In genomic region chr7:44847772-44848171, GRCm38 (mm10) we compare ENCODE assay signal across 8 mouse cellular contexts. TPM values are rescaled to one million over a fixed set of nuclear protein-coding genes. Genes with fewer than 3 reads are reported as not detected.
DNase-seq lines count a peak whose midpoint lies in the region; ATAC-seq lines count a peak whose summit lies in the region.

No protein-coding gene starts in this region.

- no peaks in the 10 kb centered on the region for H3K9me3 ChIP-seq in neural tube, embryonic 11.5 days (ENCODE audit: control insufficient read depth, low read length)
- no peaks in the 10 kb centered on the region for H3K9me3 ChIP-seq in limb, embryonic 13.5 days
- no peaks in the 10 kb centered on the region for H3K9me3 ChIP-seq in stomach, embryonic 16.5 days (replicated peaks; ENCODE audit: control insufficient read depth, low read length)

- DNase-seq in cerebellum, adult 11-12 months = peak; percentile 72
- DNase-seq in cerebellum, postnatal 10 days = no peak
- no peak for DNase-seq in neural tube, embryonic 11.5 days (ENCODE audit: low spot score)
- DNase-seq in neural tube, embryonic 10.5 days (ENCODE audit: extremely low spot score, low spot score) = no peak
- DNase-seq in B cell, adult 2 months = no peak
- DNase-seq in embryo, embryonic 9.5 days (ENCODE audit: extremely low spot score) = no peak

- H3K4me3 ChIP-seq in neural tube, embryonic 11.5 days (ENCODE audit: low read depth, low read length) = peak overlapping the region; percentile 85
- H3K4me3 ChIP-seq in limb, embryonic 13.5 days = peak overlapping the region; percentile 79
- peak overlapping the region; percentile 66 for H3K4me3 ChIP-seq in stomach, embryonic 16.5 days (replicated peaks; ENCODE audit: low read length)

- no peak overlapping the region; the same call in 1 of the 2 replicates for H3K9ac ChIP-seq in neural tube, embryonic 11.5 days (ENCODE audit: low read length)
- H3K9ac ChIP-seq in limb, embryonic 13.5 days = peak overlapping the region; percentile 64
- peak overlapping the region; percentile 71 for H3K9ac ChIP-seq in stomach, embryonic 16.5 days (ENCODE audit: low read length)

- no peak overlapping the region for H3K27ac ChIP-seq in neural tube, embryonic 11.5 days (ENCODE audit: low read depth, low read length)
- no peak overlapping the region for H3K27ac ChIP-seq in limb, embryonic 13.5 days
- H3K27ac ChIP-seq in stomach, embryonic 16.5 days (ENCODE audit: low read length) = peak overlapping the region; percentile 97; the same call in 1 of the 2 replicates

- H3K36me3 ChIP-seq in neural tube, embryonic 11.5 days (ENCODE audit: control insufficient read depth, insufficient read depth, low read length) = peaks cover 6% of the 10 kb centered on the region
- H3K36me3 ChIP-seq in limb, embryonic 13.5 days = peaks cover 52% of the 10 kb centered on the region
- H3K36me3 ChIP-seq in stomach, embryonic 16.5 days (ENCODE audit: control insufficient read depth, insufficient read depth, low read length) = peaks cover 17% of the 10 kb centered on the region

- peak overlapping the region; percentile 91 for H3K4me2 ChIP-seq in neural tube, embryonic 11.5 days (ENCODE audit: low read depth)
- H3K4me2 ChIP-seq in limb, embryonic 13.5 days (replicated peaks) = peak overlapping the region; percentile 94
- H3K4me2 ChIP-seq in stomach, embryonic 16.5 days (ENCODE audit: low read depth, low read length) = peak overlapping the region; percentile 93

- WGBS in neural tube, embryonic 11.5 days = 81% methylated on average over 5 of the region's 5 CpGs
- WGBS in limb, embryonic 13.5 days = 70% methylated on average over 5 of the region's 5 CpGs
- WGBS in stomach, embryonic 16.5 days = 61% methylated on average over 5 of the region's 5 CpGs

- no peaks in the 10 kb centered on the region for H3K27me3 ChIP-seq in neural tube, embryonic 11.5 days (ENCODE audit: control insufficient read depth, insufficient read depth, low read length)
- no peaks in the 10 kb centered on the region for H3K27me3 ChIP-seq in limb, embryonic 13.5 days
- H3K27me3 ChIP-seq in stomach, embryonic 16.5 days (ENCODE audit: control insufficient read depth, insufficient read depth, low read length) = no peaks in the 10 kb centered on the region

- ATAC-seq in neural tube, embryonic 11.5 days (ENCODE audit: insufficient read depth, low FRiP score, low TSS enrichment) = no peak
- no peak for ATAC-seq in limb, embryonic 13.5 days (ENCODE audit: low FRiP score, low read depth)
- no peak for ATAC-seq in stomach, embryonic 16.5 days (ENCODE audit: insufficient read depth, low FRiP score)

- H3K4me1 ChIP-seq in neural tube, embryonic 11.5 days (ENCODE audit: control insufficient read depth, insufficient read depth, low read length) = peaks cover 10% of the 10 kb centered on the region
- peaks cover 31% of the 10 kb centered on the region for H3K4me1 ChIP-seq in limb, embryonic 13.5 days
- H3K4me1 ChIP-seq in stomach, embryonic 16.5 days (ENCODE audit: control insufficient read depth, insufficient read depth, low read length) = peaks cover 22% of the 10 kb centered on the region

RNA-seq across cellular contexts. Expression of gene Akt1s1, which starts 1.0 kb away (rescaled TPM):
- 37.2 and 49.3 TPM in 2 replicates for polyA plus RNA-seq in neural tube, embryonic 11.5 days (2014; fragmentation: Nextera tagmentation; extraction: Ambion mirVana)
- polyA plus RNA-seq in limb, embryonic 13.5 days (2015; fragmentation: Nextera tagmentation; extraction: Ambion mirVana) = 112 and 122 TPM in 2 replicates
- 73.5 and 83.1 TPM in 2 replicates for polyA plus RNA-seq in stomach, embryonic 16.5 days (2015; fragmentation: Nextera tagmentation; extraction: Ambion mirVana)

RNA-seq across cellular contexts. Expression of gene Tbc1d17, which starts 1.1 kb away (rescaled TPM):
- 69.3 and 93.0 TPM in 2 replicates for polyA plus RNA-seq in neural tube, embryonic 11.5 days (2014; fragmentation: Nextera tagmentation; extraction: Ambion mirVana)
- polyA plus RNA-seq in limb, embryonic 13.5 days (2015; fragmentation: Nextera tagmentation; extraction: Ambion mirVana) = 86.0 and 90.5 TPM in 2 replicates
- polyA plus RNA-seq in stomach, embryonic 16.5 days (2015; fragmentation: Nextera tagmentation; extraction: Ambion mirVana) = 71.7 and 74.1 TPM in 2 replicates

RNA-seq across cellular contexts. Expression of gene Pnkp, which starts 9.2 kb away (rescaled TPM):
- polyA plus RNA-seq in neural tube, embryonic 11.5 days (2014; fragmentation: Nextera tagmentation; extraction: Ambion mirVana) = 30.2 and 30.6 TPM in 2 replicates
- polyA plus RNA-seq in limb, embryonic 13.5 days (2015; fragmentation: Nextera tagmentation; extraction: Ambion mirVana) = 33.1 and 33.9 TPM in 2 replicates
- 32.6 and 34.8 TPM in 2 replicates for polyA plus RNA-seq in stomach, embryonic 16.5 days (2015; fragmentation: Nextera tagmentation; extraction: Ambion mirVana)

RNA-seq across cellular contexts. Expression of gene Ptov1, which starts 21.8 kb away (rescaled TPM):
- polyA plus RNA-seq in neural tube, embryonic 11.5 days (2014; fragmentation: Nextera tagmentation; extraction: Ambion mirVana) = 418 and 419 TPM in 2 replicates
- polyA plus RNA-seq in limb, embryonic 13.5 days (2015; fragmentation: Nextera tagmentation; extraction: Ambion mirVana) = 502 and 514 TPM in 2 replicates
- polyA plus RNA-seq in stomach, embryonic 16.5 days (2015; fragmentation: Nextera tagmentation; extraction: Ambion mirVana) = 150 and 156 TPM in 2 replicates

RNA-seq across cellular contexts. Expression of gene Atf5, which starts 31.3 kb away (rescaled TPM):
- 2.1 and 3.1 TPM in 2 replicates for polyA plus RNA-seq in neural tube, embryonic 11.5 days (2014; fragmentation: Nextera tagmentation; extraction: Ambion mirVana)
- polyA plus RNA-seq in limb, embryonic 13.5 days (2015; fragmentation: Nextera tagmentation; extraction: Ambion mirVana) = 3.2 and 3.6 TPM in 2 replicates
- 3.8 and 4.6 TPM in 2 replicates for polyA plus RNA-seq in stomach, embryonic 16.5 days (2015; fragmentation: Nextera tagmentation; extraction: Ambion mirVana)
